Mouse (Mus musculus) right cerebral cortex, postnatal 4 days (tissue): Measurements from ENCODE around the gene AI413582.

Source experiments
- DNase-seq: peaks from one replicate; pipeline ENCODE4 v3.0.0-alpha.2; 2022

AI413582 gene

GRCm38 (mm10) chr17:27578487-27578886, 12.9 kb upstream of the AI413582 start:
- DNase-seq = no peak

GRCm38 (mm10) chr17:27577468-27577867, 11.9 kb upstream of the AI413582 start:
- DNase-seq = no peak

GRCm38 (mm10) chr17:27576056-27576455, 10.5 kb upstream of the AI413582 start:
- DNase-seq = no peak

- DNase-seq = no peak
These were observed 9.7 kb upstream of the AI413582 start for GRCm38 (mm10) chr17:27575116-27575776.

- DNase-seq = peak; percentile 73
These were observed 9.0 kb upstream of the AI413582 start for GRCm38 (mm10) chr17:27574470-27575115.

GRCm38 (mm10) chr17:27573772-27574320, 8.3 kb upstream of the AI413582 start:
- DNase-seq = no peak

GRCm38 (mm10) chr17:27571315-27571714, 5.8 kb upstream of the AI413582 start:
- no peak for DNase-seq

GRCm38 (mm10) chr17:27568228-27568627, 2.7 kb upstream of the AI413582 start:
- no peak for DNase-seq

- no peak for DNase-seq
These were observed 349 bp upstream of the AI413582 start for GRCm38 (mm10) chr17:27565942-27566267.

- DNase-seq = no peak
These were observed 979 bp downstream of the AI413582 start for GRCm38 (mm10) chr17:27564391-27565162.

GRCm38 (mm10) chr17:27563771-27564244, 1.7 kb downstream of the AI413582 start:
- DNase-seq = no peak

- no peak for DNase-seq
These were observed 3.6 kb downstream of the AI413582 start for GRCm38 (mm10) chr17:27561809-27562526.

GRCm38 (mm10) chr17:27560926-27561480, 4.6 kb downstream of the AI413582 start:
- no peak for DNase-seq

GRCm38 (mm10) chr17:27559596-27559995, 6.0 kb downstream of the AI413582 start:
- no peak for DNase-seq

- DNase-seq = no peak
These were observed 6.7 kb downstream of the AI413582 start for GRCm38 (mm10) chr17:27558845-27559244.

GRCm38 (mm10) chr17:27557927-27558661, 7.5 kb downstream of the AI413582 start:
- DNase-seq = no peak

GRCm38 (mm10) chr17:27557181-27557926, 8.2 kb downstream of the AI413582 start:
- peak; percentile 69 for DNase-seq

- peak; percentile 88 for DNase-seq
These were observed 9.1 kb downstream of the AI413582 start, which contains the start of gene Hmga1 for GRCm38 (mm10) chr17:27556315-27557011. Hmga1 (plus strand) TSS chr17:27556497.

- DNase-seq = no peak
These were observed 9.9 kb downstream of the AI413582 start for GRCm38 (mm10) chr17:27555512-27556172.

GRCm38 (mm10) chr17:27555075-27555511, 10.5 kb downstream of the AI413582 start:
- DNase-seq = no peak
